Mouse (Mus musculus) small intestine, adult 2 months (tissue): Measurements from ENCODE around the gene Dock6. TPM values are rescaled to one million over a fixed set of nuclear protein-coding genes. Genes with fewer than 3 reads are reported as not detected.

Source experiments
- H3K27ac ChIP-seq: fragments of 200-500 bp; 2 replicates; pipeline ENCODE4 v1.5.1; 2012; ENCODE audit warnings: low read depth, low read length, control low read depth, inconsistent platforms; ENCODE audit not compliant: insufficient read depth
- H3K27me3 ChIP-seq: fragments of 200-500 bp; 2 replicates; pipeline ENCODE4 v1.6.1; 2012; ENCODE audit warnings: mild to moderate bottlenecking, moderate library complexity, low read length, inconsistent platforms; ENCODE audit not compliant: control insufficient read depth, insufficient read depth
- H3K36me3 ChIP-seq: fragments of 200-500 bp; 2 replicates; pipeline ENCODE4 v1.6.1; 2012; ENCODE audit warnings: mild to moderate bottlenecking, low read length, control low read depth, inconsistent platforms; ENCODE audit not compliant: control insufficient read depth, insufficient read depth
- H3K4me1 ChIP-seq: fragments of 200-500 bp; 2 replicates; pipeline ENCODE4 v1.6.1; 2012; ENCODE audit warnings: low read length, inconsistent platforms, mixed read lengths; ENCODE audit not compliant: control insufficient read depth, insufficient read depth, insufficient read length
- H3K4me3 ChIP-seq: fragments of 200-500 bp; 2 replicates; pipeline ENCODE4 v1.5.1; 2012; ENCODE audit warnings: low read depth, mild to moderate bottlenecking, control low read depth, inconsistent platforms, low read length, moderate library complexity
- CTCF ChIP-seq: fragments of 200-500 bp; IDR thresholded peaks from 2 replicates; pipeline ENCODE4 v1.5.1; 2012; ENCODE audit warnings: low read depth, mild to moderate bottlenecking, control low read depth, inconsistent platforms, low read length, moderate library complexity, mixed read lengths; ENCODE audit not compliant: insufficient replicate concordance, insufficient read length; ENCODE audit errors: extremely low read depth
- POLR2A ChIP-seq: fragments of 200-500 bp; IDR thresholded peaks from 2 replicates; pipeline ENCODE4 v1.6.1; 2012; ENCODE audit warnings: low read depth, mild to moderate bottlenecking, control low read depth, inconsistent platforms, low read length, moderate library complexity
- WGBS: fragments of 180-500 bp; shearing (Covaris S2); methylation state at CpG from one replicate; pipeline ENCODE4 v1.1.7; 2018; 5-methylcytosine and 5-hydroxymethylcytosine counted together
- polyA plus RNA-seq: library from polyadenylated mRNA; depleted of rRNA; stranded (reverse); fragments of >200 nt; gene quantifications from 2 replicates; pipeline ENCODE4 v1.2.3, GENCODE M21; 2012

Gene Dock6
- polyA plus RNA-seq, 1 experiment = 73.5 TPM

GRCm38 (mm10) chr9:21846755-21847341, 5.6 kb downstream of the Dock6 start:
- 70% methylated on average over 11 of the region's 11 CpGs for WGBS
- TF ChIP-seq POLR2A = no peak
- TF ChIP-seq CTCF = no peak
- peaks cover 5% of the 10 kb centered on the region for H3K36me3 ChIP-seq
- peak overlapping the region; percentile 40 for H3K27ac ChIP-seq
- no peaks in the 10 kb centered on the region for H3K27me3 ChIP-seq
- H3K4me3 ChIP-seq = peak overlapping the region; percentile 11; the same call in 1 of the 2 replicates
- H3K4me1 ChIP-seq = 0 out of 2 replicates have a peak, but pooled peaks cover 6% of the 10 kb centered on the region

GRCm38 (mm10) chr9:21845381-21846080, 6.9 kb downstream of the Dock6 start:
- H3K27ac ChIP-seq = no peak overlapping the region
- H3K4me3 ChIP-seq = no peak overlapping the region
- 45% methylated on average over 14 of the region's 14 CpGs for WGBS
- H3K27me3 ChIP-seq = no peaks in the 10 kb centered on the region
- 0 out of 2 replicates have a peak, but pooled peaks cover 6% of the 10 kb centered on the region for H3K4me1 ChIP-seq
- TF ChIP-seq POLR2A (no peak), CTCF (no peak)
- peaks cover 5% of the 10 kb centered on the region for H3K36me3 ChIP-seq

GRCm38 (mm10) chr9:21843086-21843485, 9.3 kb downstream of the Dock6 start:
- 69% methylated on average over 6 of the region's 6 CpGs for WGBS
- Histone ChIP-seq H3K27me3 (no peaks in the 10 kb centered on the region), H3K4me1 (0 out of 2 replicates have a peak, but pooled peaks cover 6% of the 10 kb centered on the region), H3K4me3 (no peak overlapping the region), H3K27ac (no peak overlapping the region), H3K36me3 (peaks cover 7% of the 10 kb centered on the region)
- no peak for TF ChIP-seq POLR2A
- TF ChIP-seq CTCF = no peak

GRCm38 (mm10) chr9:21842391-21842790, 10.0 kb downstream of the Dock6 start:
- H3K4me1 ChIP-seq = 0 out of 2 replicates have a peak, but pooled peaks cover 6% of the 10 kb centered on the region
- WGBS = 43% methylated on average over 5 of the region's 5 CpGs
- peaks cover 12% of the 10 kb centered on the region for H3K36me3 ChIP-seq
- TF ChIP-seq POLR2A (no peak), CTCF (no peak)
- H3K27ac ChIP-seq = no peak overlapping the region
- H3K4me3 ChIP-seq = no peak overlapping the region
- no peaks in the 10 kb centered on the region for H3K27me3 ChIP-seq

GRCm38 (mm10) chr9:21841340-21841739, 11.1 kb downstream of the Dock6 start:
- no peak overlapping the region for H3K4me3 ChIP-seq
- TF ChIP-seq CTCF (no peak), POLR2A (no peak)
- WGBS = 93% methylated on average over 6 of the region's 6 CpGs
- peaks cover 5% of the 10 kb centered on the region; the same call in 1 of the 2 replicates for H3K4me1 ChIP-seq
- H3K27me3 ChIP-seq = no peaks in the 10 kb centered on the region
- no peak overlapping the region for H3K27ac ChIP-seq
- H3K36me3 ChIP-seq = peaks cover 18% of the 10 kb centered on the region

- WGBS = 57% methylated on average over 8 of the region's 8 CpGs
- TF ChIP-seq CTCF = peak; percentile 79; the same call in 1 of the 2 replicates
- no peak for TF ChIP-seq POLR2A
- H3K4me1 ChIP-seq = peaks cover 7% of the 10 kb centered on the region; the same call in 1 of the 2 replicates
- no peak overlapping the region for H3K27ac ChIP-seq
- H3K4me3 ChIP-seq = no peak overlapping the region
- H3K27me3 ChIP-seq = no peaks in the 10 kb centered on the region
- H3K36me3 ChIP-seq = peaks cover 18% of the 10 kb centered on the region
Measured at GRCm38 (mm10) chr9:21840115-21840787, 12.2 kb downstream of the Dock6 start.

GRCm38 (mm10) chr9:21837690-21838089, 14.7 kb downstream of the Dock6 start:
- no peak for TF ChIP-seq CTCF
- no peak for TF ChIP-seq POLR2A
- Histone ChIP-seq H3K36me3 (peaks cover 14% of the 10 kb centered on the region; the same call in 1 of the 2 replicates), H3K27ac (no peak overlapping the region), H3K4me3 (no peak overlapping the region), H3K27me3 (no peaks in the 10 kb centered on the region), H3K4me1 (peaks cover 9% of the 10 kb centered on the region)
- WGBS = 94% methylated on average over 2 of the region's 2 CpGs
